Mouse (Mus musculus) kidney, adult 2 months (tissue): ENCODE data around the gene Susd6. TPM values are rescaled to one million over a fixed set of nuclear protein-coding genes. Genes with fewer than 3 reads are reported as not detected.
A peak's percentile ranks its signal among the peaks of the same experiment; 100 is the strongest.
"Not testable (repeated sequence)": the region's sequence is repeated elsewhere in the genome, so short reads cannot be mapped to it uniquely, and the experiment has no call there.

ENCODE experiments used
- DNase-seq: peaks from one replicate; pipeline ENCODE4 v3.0.0; 2021
- H3K27ac ChIP-seq: fragments of 200-500 bp; 2 replicates; pipeline ENCODE4 v1.5.1; 2012; ENCODE audit warnings: low read depth, low read length, control low read depth, inconsistent platforms; ENCODE audit not compliant: insufficient read depth
- H3K27me3 ChIP-seq: fragments of 200-500 bp; replicated peaks from 2 replicates; pipeline ENCODE4 v1.6.1; 2012; ENCODE audit warnings: mild to moderate bottlenecking, moderate library complexity, low read length, inconsistent platforms; ENCODE audit not compliant: control insufficient read depth, insufficient read depth
- H3K36me3 ChIP-seq: fragments of 200-500 bp; 2 replicates; pipeline ENCODE4 v1.6.1; 2012; ENCODE audit warnings: mild to moderate bottlenecking, moderate library complexity, low read length, inconsistent platforms; ENCODE audit not compliant: control insufficient read depth, insufficient read depth
- H3K4me1 ChIP-seq: fragments of 200-500 bp; 2 replicates; pipeline ENCODE4 v1.6.1; 2011; ENCODE audit warnings: low read length; ENCODE audit not compliant: control insufficient read depth, insufficient read depth
- H3K4me3 ChIP-seq: fragments of 200-500 bp; 2 replicates; pipeline ENCODE4 v1.5.1; 2011; ENCODE audit warnings: mild to moderate bottlenecking, low read depth, low read length, control low read depth; ENCODE audit not compliant: insufficient read depth
- CTCF ChIP-seq: fragments of 200-500 bp; conservative IDR thresholded peaks from 2 replicates; pipeline ENCODE4 v1.5.1; 2011; ENCODE audit warnings: low read depth, mild to moderate bottlenecking, control low read depth, low read length, moderate library complexity, mixed read lengths; ENCODE audit not compliant: insufficient read depth, insufficient read length
- POLR2A ChIP-seq: fragments of 200-500 bp; IDR thresholded peaks from one replicate; pipeline ENCODE4 v1.6.1; 2011; ENCODE audit warnings: low read depth, low read length, control low read depth
- whole genome bisulfite sequencing: fragments of 180-500 bp; shearing (Covaris S2); methylation state at CpG from one replicate; pipeline ENCODE4 v1.1.7; 2018; 5-methylcytosine and 5-hydroxymethylcytosine counted together
- polyA plus RNA-seq: library from polyadenylated mRNA; depleted of rRNA; stranded (reverse); fragments of >200 nt; gene quantifications from 2 replicates; pipeline ENCODE4 v1.2.3, GENCODE M21; 2012

Susd6 gene
- polyA plus RNA-seq, 1 experiment: 65.5 TPM

GRCm38 (mm10) chr12:80813872-80814271 is 23.6 kb downstream of the Susd6 start:
- Histone ChIP-seq H3K4me3 (no peak overlapping the region), H3K27ac (no peak overlapping the region; the same call in 1 of the 2 replicates), H3K36me3 (no peaks in the 10 kb centered on the region), H3K27me3 (no peaks in the 10 kb centered on the region), H3K4me1 (peaks cover 39% of the 10 kb centered on the region)
- WGBS: 90% methylated on average over 4 of the region's 4 CpGs
- DNase-seq: no peak
- no peak for TF ChIP-seq CTCF
- no peak for TF ChIP-seq POLR2A

- Histone ChIP-seq H3K4me1 (peaks cover 38% of the 10 kb centered on the region), H3K27ac (no peak overlapping the region), H3K27me3 (no peaks in the 10 kb centered on the region), H3K36me3 (no peaks in the 10 kb centered on the region), H3K4me3 (no peak overlapping the region)
- no peak for DNase-seq
- 21% methylated on average over 3 of the region's 3 CpGs for WGBS
- TF ChIP-seq CTCF (no peak), POLR2A (no peak)
These were observed 24.2 kb downstream of the Susd6 start for GRCm38 (mm10) chr12:80814529-80814928.

- no peaks in the 10 kb centered on the region for H3K27me3 ChIP-seq
- no peak overlapping the region for H3K4me3 ChIP-seq
- H3K4me1 ChIP-seq: peaks cover 38% of the 10 kb centered on the region
- 52% methylated on average over 1 of the region's 1 CpGs for WGBS
- H3K36me3 ChIP-seq: no peaks in the 10 kb centered on the region
- peak overlapping the region; percentile 19 for H3K27ac ChIP-seq
- TF ChIP-seq CTCF: no peak
- TF ChIP-seq POLR2A: no peak
- DNase-seq: no peak
These were observed 25.0 kb downstream of the Susd6 start for GRCm38 (mm10) chr12:80815298-80815697.

- no peaks in the 10 kb centered on the region for H3K36me3 ChIP-seq
- DNase-seq: no peak
- 68% methylated on average over 3 of the region's 3 CpGs for WGBS
- peaks cover 42% of the 10 kb centered on the region for H3K4me1 ChIP-seq
- no peak overlapping the region for H3K4me3 ChIP-seq
- H3K27me3 ChIP-seq: no peaks in the 10 kb centered on the region
- H3K27ac ChIP-seq: no peak overlapping the region
- TF ChIP-seq CTCF (no peak), POLR2A (no peak)
These were observed 25.6 kb downstream of the Susd6 start for GRCm38 (mm10) chr12:80815893-80816292.

GRCm38 (mm10) chr12:80816380-80817086 is 26.2 kb downstream of the Susd6 start:
- no peak overlapping the region for H3K4me3 ChIP-seq
- H3K27ac ChIP-seq: peak overlapping the region; percentile 0; the same call in 1 of the 2 replicates
- 81% methylated on average over 1 of the region's 1 CpGs for WGBS
- no peak for TF ChIP-seq POLR2A
- TF ChIP-seq CTCF: no peak
- no peaks in the 10 kb centered on the region for H3K36me3 ChIP-seq
- peak; percentile 29 for DNase-seq
- H3K4me1 ChIP-seq: peaks cover 43% of the 10 kb centered on the region
- no peaks in the 10 kb centered on the region for H3K27me3 ChIP-seq

- no peaks in the 10 kb centered on the region for H3K27me3 ChIP-seq
- no peak overlapping the region for H3K27ac ChIP-seq
- TF ChIP-seq POLR2A (no peak), CTCF (no peak)
- no peaks in the 10 kb centered on the region for H3K36me3 ChIP-seq
- DNase-seq: no peak
- H3K4me1 ChIP-seq: peaks cover 40% of the 10 kb centered on the region
- H3K4me3 ChIP-seq: no peak overlapping the region
These were observed 27.5 kb downstream of the Susd6 start for GRCm38 (mm10) chr12:80817697-80818235.

- peaks cover 43% of the 10 kb centered on the region for H3K4me1 ChIP-seq
- H3K36me3 ChIP-seq, DNase-seq, H3K4me3 ChIP-seq, H3K27ac ChIP-seq, H3K27me3 ChIP-seq: not testable (repeated sequence)
- 37% methylated on average over 2 of the region's 2 CpGs for WGBS
These were observed 28.7 kb downstream of the Susd6 start for GRCm38 (mm10) chr12:80819020-80819419.
